Mouse (Mus musculus) liver, postnatal 0 days (tissue): ENCODE measurements around the gene Dio2. TPM values are rescaled to one million over a fixed set of nuclear protein-coding genes. Genes with fewer than 3 reads are reported as not detected.

Experiments
- ATAC-seq: fragments of 200-750 bp; cut with Nextera tagmentation; 2 replicates; pipeline ENCODE4 v1.8.0; 2017; ENCODE audit warnings: mild to moderate bottlenecking, moderate library complexity
- DNase-seq: peaks from one replicate; pipeline ENCODE4 v3.0.0-alpha.2; 2016
- H3K27ac ChIP-seq: fragments of 300-500 bp; sonication (generic); 2 replicates; pipeline ENCODE4 v1.5.1; 2014; ENCODE audit warnings: antibody characterized with exemption, moderate library complexity, mild to moderate bottlenecking, low read depth
- H3K27me3 ChIP-seq: fragments of 300-500 bp; sonication (generic); 2 replicates; pipeline ENCODE4 v1.6.1; 2014; ENCODE audit warnings: low read length, control low read depth, mixed read lengths; ENCODE audit not compliant: insufficient read depth
- H3K36me3 ChIP-seq: fragments of 300-500 bp; sonication (generic); replicated peaks from 2 replicates; pipeline ENCODE4 v1.6.1; 2014; ENCODE audit warnings: mild to moderate bottlenecking, control low read depth, low read length, moderate library complexity, mixed read lengths; ENCODE audit not compliant: insufficient read depth
- H3K4me1 ChIP-seq: fragments of 300-500 bp; sonication (generic); 2 replicates; pipeline ENCODE4 v1.6.1; 2014; ENCODE audit warnings: antibody characterized with exemption, mild to moderate bottlenecking, control low read depth; ENCODE audit not compliant: insufficient read depth
- H3K4me2 ChIP-seq: fragments of 300-500 bp; sonication (generic); 2 replicates; pipeline ENCODE4 v1.6.1; 2014; ENCODE audit warnings: low read depth, mild to moderate bottlenecking, low read length, moderate library complexity, mixed read lengths
- H3K4me3 ChIP-seq: fragments of 300-500 bp; sonication (generic); 2 replicates; pipeline ENCODE4 v1.5.1; 2014; ENCODE audit warnings: low read depth, low read length
- H3K9ac ChIP-seq: fragments of 300-500 bp; sonication (generic); replicated peaks from 2 replicates; pipeline ENCODE4 v1.6.1; 2014; ENCODE audit warnings: mild to moderate bottlenecking, moderate library complexity
- H3K9me3 ChIP-seq: fragments of 300-500 bp; sonication (generic); 2 replicates; pipeline ENCODE4 v1.6.1; 2016; ENCODE audit warnings: mild to moderate bottlenecking, control low read depth, low read length, mixed read lengths
- CTCF ChIP-seq: sonication (generic); IDR thresholded peaks from 2 replicates; pipeline ENCODE4 v1.5.1; 2016; ENCODE audit warnings: antibody characterized with exemption, low read depth
- EP300 ChIP-seq: IDR thresholded peaks from 2 replicates; pipeline ENCODE4 v1.6.1; 2016; ENCODE audit warnings: antibody characterized with exemption, low read depth, mild to moderate bottlenecking
- WGBS: fragments of 180-500 bp; shearing (Covaris S2); extraction: QIAGEN DNeasy Blood & Tissue Kit; methylation state at CpG from one replicate; pipeline ENCODE4 v1.1.7; 2014; ENCODE audit not compliant: insufficient replicate concordance; 5-methylcytosine and 5-hydroxymethylcytosine counted together
- polyA plus RNA-seq: library from polyadenylated mRNA; unstranded; fragments of >200 nt; fragmentation: Nextera tagmentation; extraction: Ambion mirVana; gene quantifications from 2 replicates; pipeline ENCODE4 v1.2.1, GENCODE M21; 2015

The Dio2 gene
- polyA plus RNA-seq: 0.01 and 0.05 TPM in 2 replicates

GRCm38 (mm10) chr12:90738388-90739223 is at the start of gene Dio2:
TSS of gene Dio2 (minus strand) at chr12:90738438.
- DNase-seq (no peak), ATAC-seq (no peak)
- Histone ChIP-seq H3K9me3 (no peaks in the 10 kb centered on the region), H3K27ac (no peak within 1 kb of the TSS), H3K9ac (no peak within 1 kb of the TSS), H3K4me2 (peak within 1 kb of the TSS; percentile 54), H3K36me3 (no peaks in the 10 kb centered on the region), H3K27me3 (no peaks in the 10 kb centered on the region), H3K4me1 (no peaks in the 10 kb centered on the region), H3K4me3 (peak within 1 kb of the TSS; percentile 14)
- TF ChIP-seq CTCF (no peak), EP300 (no peak)
- WGBS: 11% methylated on average over 10 of the region's 10 CpGs

GRCm38 (mm10) chr12:90781438-90781837 is 43.2 kb upstream of the Dio2 start:
- Histone ChIP-seq H3K4me1 (no peaks in the 10 kb centered on the region), H3K36me3 (no peaks in the 10 kb centered on the region), H3K27ac (no peak overlapping the region), H3K4me2 (no peak overlapping the region), H3K9ac (no peak overlapping the region), H3K9me3 (no peaks in the 10 kb centered on the region), H3K4me3 (no peak overlapping the region), H3K27me3 (no peaks in the 10 kb centered on the region)
- ATAC-seq (no peak), DNase-seq (no peak)
- TF ChIP-seq CTCF (no peak), EP300 (no peak)
- 69% methylated on average over 4 of the region's 4 CpGs for WGBS

- no peak for ATAC-seq
- H3K4me1 ChIP-seq: no peaks in the 10 kb centered on the region
- no peak for TF ChIP-seq EP300
- TF ChIP-seq CTCF: no peak
Measured at GRCm38 (mm10) chr12:90744752-90745151, 6.5 kb upstream of the Dio2 start.

GRCm38 (mm10) chr12:90743633-90744032 is 5.4 kb upstream of the Dio2 start:
- H3K36me3 ChIP-seq: no peaks in the 10 kb centered on the region
- H3K4me1 ChIP-seq: no peaks in the 10 kb centered on the region
- 44% methylated on average over 3 of the region's 3 CpGs for WGBS
- TF ChIP-seq EP300: no peak
- DNase-seq (no peak), ATAC-seq (no peak)
- no peak overlapping the region for H3K27ac ChIP-seq
- no peaks in the 10 kb centered on the region for H3K27me3 ChIP-seq
- H3K9ac ChIP-seq: no peak overlapping the region
- H3K4me2 ChIP-seq: no peak overlapping the region
- H3K4me3 ChIP-seq: no peak overlapping the region
- no peaks in the 10 kb centered on the region for H3K9me3 ChIP-seq

More at GRCm38 (mm10) chr12:90744752-90745151, 6.5 kb upstream of the Dio2 start:
- H3K36me3 ChIP-seq: no peaks in the 10 kb centered on the region
- no peak overlapping the region for H3K4me3 ChIP-seq
- H3K4me2 ChIP-seq: no peak overlapping the region
- H3K9me3 ChIP-seq: no peaks in the 10 kb centered on the region
- no peaks in the 10 kb centered on the region for H3K27me3 ChIP-seq
- H3K9ac ChIP-seq: no peak overlapping the region
- no peak for DNase-seq
- H3K27ac ChIP-seq: no peak overlapping the region

- Histone ChIP-seq H3K36me3 (no peaks in the 10 kb centered on the region), H3K4me2 (no peak overlapping the region), H3K4me3 (no peak overlapping the region), H3K4me1 (no peaks in the 10 kb centered on the region), H3K9me3 (no peaks in the 10 kb centered on the region), H3K27ac (no peak overlapping the region), H3K9ac (no peak overlapping the region), H3K27me3 (no peaks in the 10 kb centered on the region)
- TF ChIP-seq CTCF (peak; percentile 71), EP300 (no peak)
- peak; percentile 58 for DNase-seq
- peak; percentile 40; the same call in 1 of the 2 replicates for ATAC-seq
- WGBS: 24% methylated on average over 2 of the region's 2 CpGs
Measured at GRCm38 (mm10) chr12:90740468-90740867, 2.2 kb upstream of the Dio2 start.

- peak overlapping the region; percentile 54 for H3K4me2 ChIP-seq
- TF ChIP-seq CTCF: no peak
- TF ChIP-seq EP300: no peak
- no peaks in the 10 kb centered on the region for H3K27me3 ChIP-seq
- DNase-seq: no peak
- no peak overlapping the region for H3K9ac ChIP-seq
- H3K4me1 ChIP-seq: no peaks in the 10 kb centered on the region
- H3K4me3 ChIP-seq: peak overlapping the region; percentile 14
- no peak for ATAC-seq
- no peaks in the 10 kb centered on the region for H3K36me3 ChIP-seq
- 57% methylated on average over 13 of the region's 13 CpGs for WGBS
- no peaks in the 10 kb centered on the region for H3K9me3 ChIP-seq
- H3K27ac ChIP-seq: no peak overlapping the region
Measured at GRCm38 (mm10) chr12:90737932-90738331, 306 bp downstream of the Dio2 start.
